ENCODE assay signal across 15 mouse cellular contexts in genomic region chr17:66412155-66412970, GRCm38 (mm10). TPM values are rescaled to one million over a fixed set of nuclear protein-coding genes. Genes with fewer than 3 reads are reported as not detected.
DNase-seq lines count a peak whose midpoint lies in the region; ATAC-seq and TF ChIP-seq lines count a peak whose summit lies in the region.
"Had no signal": no experiment of that assay in that cellular context is flagged by ENCODE, and none has a peak within 500 bp of the region (broad histone marks: within the 10 kb centered on the region; RNA-seq: fewer than 3 reads in every experiment).

No protein-coding gene starts in this region.

- H3K9me3 ChIP-seq in hindbrain, embryonic 12.5 days (replicated peaks): no peaks in the 10 kb centered on the region
- no peaks in the 10 kb centered on the region for H3K9me3 ChIP-seq in midbrain, embryonic 15.5 days

- DNase-seq in cerebellum, adult 2 months: peak in 1 of 2 experiments; percentile 37
- peak; percentile 89 for DNase-seq in embryo, embryonic 10 days (ENCODE audit: low spot score)
- no peak for DNase-seq in urinary bladder, postnatal 36 days (ENCODE audit: low spot score in 2 of 2)
- DNase-seq in cerebellum, adult 9-10 months: no peak
- DNase-seq in right cerebral cortex, postnatal 25 days: no peak
- DNase-seq: adrenal gland, postnatal 25 days; cerebellum, adult 9-11 months; heart, postnatal 14 days; kidney, postnatal 14 days; spleen, adult 18-20 months; thymus, adult 2 months had no signal

- 48% methylated on average over 12 of the region's 12 CpGs for WGBS in cerebellum, adult 2 months
- WGBS in hindbrain, embryonic 12.5 days: 11% methylated on average over 12 of the region's 12 CpGs
- WGBS in midbrain, embryonic 15.5 days: 19% methylated on average over 12 of the region's 12 CpGs

- TF ChIP-seq POLR2A in cerebellum, adult 2 months (IDR thresholded peaks at IDR 0.05; ENCODE audit: borderline replicate concordance, insufficient read depth, low read length): no peak

- no peak for ATAC-seq in cerebellum, adult (ENCODE audit: insufficient number of reproducible peaks, low FRiP score, low TSS enrichment)
- ATAC-seq in hindbrain, embryonic 12.5 days (ENCODE audit: low FRiP score): peak; percentile 64
- ATAC-seq in midbrain, embryonic 15.5 days (replicated peaks): peak; percentile 37

- H3K36me3 ChIP-seq in hindbrain, embryonic 12.5 days: peaks cover 10% of the 10 kb centered on the region
- no peaks in the 10 kb centered on the region for H3K36me3 ChIP-seq in midbrain, embryonic 15.5 days (replicated peaks)
- H3K36me3 ChIP-seq: G1E had no signal

- peak overlapping the region; percentile 9; the same call in 1 of the 2 replicates for H3K27ac ChIP-seq in cerebellum, adult 2 months (ENCODE audit: insufficient read depth, low read length)
- H3K27ac ChIP-seq in hindbrain, embryonic 12.5 days: peak overlapping the region; percentile 89
- H3K27ac ChIP-seq in midbrain, embryonic 15.5 days: no peak overlapping the region; the same call in 1 of the 2 replicates

- H3K9ac ChIP-seq in hindbrain, embryonic 12.5 days: peak overlapping the region; percentile 35
- no peak overlapping the region for H3K9ac ChIP-seq in midbrain, embryonic 15.5 days

- TF ChIP-seq CTCF in cerebellum, adult 2 months (IDR thresholded peaks at IDR 0.05; ENCODE audit: borderline replicate concordance, insufficient read depth, low read depth, low read length): no peak

- no peak overlapping the region for H3K4me3 ChIP-seq in cerebellum, adult 2 months (replicated peaks; ENCODE audit: insufficient read depth, low read depth, low read length)
- H3K4me3 ChIP-seq in hindbrain, embryonic 12.5 days: no peak overlapping the region
- H3K4me3 ChIP-seq in midbrain, embryonic 15.5 days: no peak overlapping the region

- H3K27me3 ChIP-seq in cerebellum, adult 2 months (ENCODE audit: control insufficient read depth, insufficient read depth, low read length): no peaks in the 10 kb centered on the region
- H3K27me3 ChIP-seq in hindbrain, embryonic 12.5 days: no peaks in the 10 kb centered on the region
- H3K27me3 ChIP-seq in midbrain, embryonic 15.5 days (replicated peaks): no peaks in the 10 kb centered on the region

- peaks cover 60% of the 10 kb centered on the region for H3K4me1 ChIP-seq in cerebellum, adult 2 months (ENCODE audit: control insufficient read depth, insufficient read depth, low read length)
- H3K4me1 ChIP-seq in hindbrain, embryonic 12.5 days: peaks cover 55% of the 10 kb centered on the region
- peaks cover 23% of the 10 kb centered on the region for H3K4me1 ChIP-seq in midbrain, embryonic 15.5 days

- H3K4me2 ChIP-seq in hindbrain, embryonic 12.5 days (replicated peaks): peak overlapping the region; percentile 3; the same call in 1 of the 2 replicates
- no peak overlapping the region for H3K4me2 ChIP-seq in midbrain, embryonic 15.5 days

RNA-seq across cellular contexts. Expression of gene Mtcl1, which starts 37.2 kb away (rescaled TPM):
- 106 and 115 TPM in 2 replicates for polyA plus RNA-seq in cerebellum, adult 2 months (2012; rRNA removed)
- 60.3 and 60.4 TPM in 2 replicates for polyA plus RNA-seq in hindbrain, embryonic 12.5 days (2016; fragmentation: Nextera tagmentation; extraction: Ambion mirVana)
- polyA plus RNA-seq in midbrain, embryonic 15.5 days (2015; fragmentation: Nextera tagmentation; extraction: Ambion mirVana): 35.5 and 39.0 TPM in 2 replicates
- polyA plus RNA-seq: G1E had no signal
